Mouse (Mus musculus): ENCODE data around the gene Ttc7b. TPM values are rescaled to one million over a fixed set of nuclear protein-coding genes. Genes with fewer than 3 reads are reported as not detected.

Gene Ttc7b
- polyA plus RNA-seq, 1 experiment from 2014 or later = 5.0 TPM

Other genes starting within 250 kb of the Ttc7b start
- gene Rps6ka5, start 206.2 kb upstream of the Ttc7b start, polyA plus RNA-seq (2015; fragmentation: Nextera tagmentation; extraction: Ambion mirVana) = 4.2 and 4.8 TPM in 2 replicates